Mouse (Mus musculus) kidney, postnatal 4 days (tissue): ENCODE measurements around the gene Pde1a.

Source experiments
- DNase-seq, 2 experiments: peaks; one replicate each; pipeline ENCODE4 v3.0.0; 2021; ENCODE audit warnings: mixed read lengths in 2 of 2

Pde1a gene

GRCm38 (mm10) chr2:79797444-79797843 lies 331.8 kb downstream of the Pde1a start:
- no peak for DNase-seq

DNA sequence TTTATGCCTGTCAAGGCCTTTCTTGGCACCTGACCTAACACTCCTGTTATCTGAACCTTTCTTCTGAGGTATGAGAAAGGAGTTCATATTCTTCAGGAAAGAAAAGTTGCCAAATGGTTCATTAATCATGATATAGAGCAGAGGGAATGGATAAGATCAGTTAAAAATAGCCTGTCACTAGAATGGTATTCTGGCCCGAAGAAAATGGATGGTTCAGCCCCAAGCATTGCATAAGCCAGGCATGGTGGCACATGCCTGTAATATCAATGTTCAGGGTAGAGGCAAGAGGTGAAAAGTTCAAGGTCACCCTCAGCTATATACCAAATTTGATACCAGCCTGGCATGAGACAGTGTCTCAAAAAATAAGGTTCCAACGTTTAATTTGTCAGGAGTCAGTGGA lies 336.1 kb downstream of the Pde1a start:
- no peak for DNase-seq

- DNase-seq = no peak
Measured at GRCm38 (mm10) chr2:79786467-79786866, 342.8 kb downstream of the Pde1a start.

DNA sequence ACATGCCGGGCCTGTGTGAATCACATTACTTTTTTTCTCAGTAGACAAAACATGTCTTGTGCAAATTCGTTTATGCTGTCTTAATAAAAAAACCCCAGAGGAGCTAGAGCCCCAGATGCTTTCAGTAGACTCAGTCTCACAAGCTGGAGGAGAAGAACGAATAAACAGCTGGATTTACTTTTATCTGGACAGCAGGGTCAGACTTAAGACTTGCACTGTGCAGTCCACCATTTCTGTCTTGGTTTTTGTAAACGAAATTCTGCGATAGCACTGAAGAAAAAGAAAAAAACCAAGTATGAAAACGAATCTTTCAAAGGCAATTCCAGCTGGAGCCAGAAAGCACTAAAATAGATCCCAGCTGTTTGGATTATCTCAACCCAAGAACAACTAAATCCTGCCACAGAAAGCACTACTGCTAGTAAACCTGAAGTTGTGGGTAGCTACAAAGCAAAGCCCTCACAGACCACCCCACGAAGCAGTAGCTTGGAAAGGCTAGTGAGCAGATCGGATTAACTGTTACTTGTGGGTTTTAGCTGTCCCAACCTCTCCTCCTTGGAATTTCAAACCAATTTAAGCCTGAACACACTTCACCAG lies 343.6 kb downstream of the Pde1a start:
- peak in 1 of 2 experiments; percentile 13 for DNase-seq
